Mouse (Mus musculus): ENCODE data around the gene Olfr470. TPM values are rescaled to one million over a fixed set of nuclear protein-coding genes. Genes with fewer than 3 reads are reported as not detected.
"Not testable (repeated sequence)": the region's sequence is repeated elsewhere in the genome, so short reads cannot be mapped to it uniquely, and the experiment has no call there.

The Olfr470 gene
- not detected for total RNA-seq (2021)
- long read RNA-seq, experiment 1 = 0 reads
- long read RNA-seq, experiment 2 = 0 reads

DNA sequence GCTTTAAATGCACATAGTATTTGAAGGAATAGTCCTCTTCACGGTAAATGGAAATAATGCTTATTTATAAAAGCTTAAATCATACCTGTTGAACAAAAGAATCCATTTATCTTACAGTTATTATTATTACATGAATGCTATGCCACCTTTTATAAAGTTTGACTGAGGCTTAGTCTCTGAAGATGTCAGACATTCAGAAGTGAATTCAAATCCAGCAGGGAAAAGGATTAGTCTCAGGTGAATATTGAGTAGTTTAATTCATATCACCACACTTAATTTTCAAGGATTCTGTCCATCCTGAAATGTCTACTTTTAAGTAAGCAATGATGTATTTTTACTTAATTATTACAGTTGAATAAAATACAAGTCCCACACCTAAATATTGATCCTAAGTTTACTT is at the start of gene Olfr470:
TSS of gene Olfr470 (minus strand) at position 101 of the 400 bp plus-strand sequence.
- not testable (repeated sequence) for DNase-seq (ENCODE audit: low spot score)

DNA sequence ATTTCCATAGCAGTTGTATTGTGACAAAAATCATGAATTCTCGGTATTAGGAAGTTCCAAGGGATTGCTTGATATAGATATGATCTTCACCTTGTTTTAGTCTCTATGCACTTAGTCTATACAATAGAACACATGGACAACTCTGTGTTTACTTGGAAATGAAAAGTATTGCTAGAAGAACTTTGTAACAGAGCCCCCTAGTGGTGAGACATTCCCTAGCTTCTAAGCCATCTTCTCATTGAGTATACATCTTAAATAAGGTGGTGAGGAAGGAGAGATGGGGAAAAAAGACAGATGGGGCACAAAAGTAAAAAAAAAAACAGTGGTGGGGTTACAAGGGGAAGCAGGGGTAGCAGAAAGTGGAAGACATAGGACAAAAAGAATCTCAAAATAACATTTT is 5.6 kb downstream of the Olfr470 start:
- DNase-seq (ENCODE audit: low spot score) = no peak

- not testable (repeated sequence) for DNase-seq (ENCODE audit: low spot score)
Observed at GRCm38 (mm10) chr7:107825441-107825840, 21.8 kb downstream of the Olfr470 start, which contains the start of gene Olfr469. Olfr469 (minus strand) TSS chr7:107825541.

GRCm38 (mm10) chr7:107823867-107824266 is 23.4 kb downstream of the Olfr470 start:
- DNase-seq (ENCODE audit: low spot score) = not testable (repeated sequence)

DNA sequence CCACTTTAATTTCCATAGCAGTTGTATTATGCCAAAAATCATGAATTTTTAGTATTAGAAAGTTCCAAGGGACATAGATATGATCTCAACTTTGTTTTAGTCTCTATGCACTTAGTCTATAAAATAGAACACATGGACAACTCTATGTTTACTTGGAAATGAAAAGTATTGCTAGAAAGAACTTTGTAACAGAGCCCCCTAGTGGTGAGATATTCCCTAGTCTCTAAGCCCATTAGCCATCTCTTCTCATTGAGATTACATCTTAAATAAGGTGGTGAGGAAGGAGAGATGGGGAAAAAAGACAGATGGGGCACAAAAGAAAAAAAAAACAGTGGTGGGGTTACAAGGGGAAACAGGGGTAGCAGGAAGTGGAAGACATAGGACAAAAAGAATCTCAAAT is 27.8 kb downstream of the Olfr470 start:
- DNase-seq (ENCODE audit: low spot score) = no peak

DNA sequence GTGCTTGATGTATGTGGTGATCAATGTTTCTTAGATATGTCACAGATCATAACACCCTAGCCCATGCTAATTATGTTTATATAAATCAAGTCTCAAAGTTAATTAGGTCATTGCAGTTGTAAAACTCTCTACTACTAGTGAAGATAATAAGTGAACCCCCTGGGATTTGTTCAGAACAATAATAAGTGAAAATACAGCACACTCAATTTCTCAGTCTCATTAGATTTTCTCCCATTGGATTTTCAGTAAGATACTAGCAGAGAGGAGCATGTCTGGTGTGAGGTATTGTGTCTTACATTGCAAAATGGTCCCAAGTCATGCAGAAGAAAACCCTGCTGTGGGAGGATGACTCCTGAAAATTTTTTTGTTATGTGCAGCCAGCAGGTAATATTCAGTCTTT is 35.3 kb downstream of the Olfr470 start, which contains the start of gene Olfr467:
TSS of gene Olfr467 (plus strand) at position 301 of the 400 bp plus-strand sequence.
- no peak for DNase-seq (ENCODE audit: low spot score)

DNA sequence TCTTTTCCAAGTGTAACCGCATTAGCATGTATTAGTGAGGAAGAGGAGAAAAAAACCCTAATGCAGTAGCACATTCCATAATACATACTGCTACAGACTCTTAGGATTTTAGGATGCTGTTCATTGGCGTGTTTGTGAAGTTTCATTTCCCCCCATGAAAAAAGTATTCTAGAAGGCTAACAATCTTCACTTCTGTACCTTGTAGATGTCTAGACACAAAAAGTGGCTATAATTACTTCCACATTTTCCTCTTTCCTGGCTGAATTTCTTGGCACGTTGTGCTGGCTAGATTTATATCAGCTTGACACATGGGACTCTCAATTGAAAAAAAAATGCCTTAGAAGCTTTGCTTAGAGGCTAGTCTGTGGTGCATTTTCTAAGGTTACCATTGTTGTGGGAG is 45.2 kb downstream of the Olfr470 start:
- no peak for DNase-seq (ENCODE audit: low spot score)

DNA sequence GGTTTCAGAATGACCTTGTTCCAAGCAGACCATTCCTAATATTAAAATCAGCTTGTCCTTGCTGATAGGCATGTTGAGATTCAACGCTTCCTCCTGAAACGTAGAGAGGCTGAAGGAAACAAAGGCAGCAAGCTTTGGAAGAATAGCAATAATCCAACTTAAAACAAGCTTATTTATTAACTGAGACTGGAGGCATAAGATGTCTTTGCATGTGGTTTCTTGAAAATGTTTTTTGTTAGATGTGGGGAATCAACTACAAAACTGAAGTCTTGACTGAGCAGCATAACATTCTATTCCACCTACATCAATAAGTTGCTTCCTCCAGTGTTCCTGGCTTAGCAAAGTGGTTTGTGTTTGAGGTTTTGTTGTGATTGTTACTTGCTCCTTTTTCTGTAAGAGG is 46.2 kb downstream of the Olfr470 start, which contains the start of gene Ovch2:
TSS of gene Ovch2 (minus strand) at position 101 of the 400 bp plus-strand sequence.
- DNase-seq (ENCODE audit: low spot score) = no peak

DNA sequence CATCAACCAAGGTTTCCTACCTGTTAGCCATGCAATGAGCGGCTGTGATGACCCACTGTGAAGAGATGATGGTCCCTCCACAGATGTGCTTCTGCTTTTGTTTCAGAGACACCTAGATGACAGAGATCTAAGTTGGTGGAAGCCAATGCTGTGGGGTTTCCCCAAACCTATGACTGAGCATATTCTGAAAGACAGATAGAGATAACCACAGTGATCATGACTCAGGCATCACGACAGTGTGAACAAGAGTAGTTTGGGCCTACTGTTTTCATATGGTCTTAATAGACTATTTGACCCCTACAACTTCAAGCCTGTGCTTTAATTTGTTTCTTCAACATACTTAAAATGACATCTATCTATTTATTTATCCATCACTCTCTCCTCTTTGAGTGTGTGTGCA is 50.8 kb downstream of the Olfr470 start:
- DNase-seq (ENCODE audit: low spot score) = no peak

Other genes with a start within 250 kb of the Olfr470 start
- gene 5330417H12Rik, start 222.3 kb downstream of the Olfr470 start, total RNA-seq (2021) = not detected
- gene Cyb5r2, start 89.5 kb downstream of the Olfr470 start, total RNA-seq (2021) = not detected
- not detected for gene Ovch2, start 46.3 kb downstream of the Olfr470 start, total RNA-seq (2021)
- gene Olfr467, start 35.2 kb downstream of the Olfr470 start, total RNA-seq (2021) = not detected
- not detected for gene Olfr469, start 21.9 kb downstream of the Olfr470 start, total RNA-seq (2021)
- not detected for gene Olfr472, start 50.4 kb upstream of the Olfr470 start, total RNA-seq (2021)
- not detected for gene Olfr473, start 83.0 kb upstream of the Olfr470 start, total RNA-seq (2021)
- not detected for gene Olfr474, start 107.2 kb upstream of the Olfr470 start, total RNA-seq (2021)
- gene Olfr476, start 117.3 kb upstream of the Olfr470 start, total RNA-seq (2021) = not detected
- not detected for gene Olfr477, start 139.2 kb upstream of the Olfr470 start, total RNA-seq (2021)
- gene Olfr478, start 186.5 kb upstream of the Olfr470 start, total RNA-seq (2021) = not detected
- gene Olfr479, start 203.2 kb upstream of the Olfr470 start, total RNA-seq (2021) = not detected
- gene Olfr480, start 219.9 kb upstream of the Olfr470 start, total RNA-seq (2021) = not detected
- gene Olfr481, start 232.4 kb upstream of the Olfr470 start, total RNA-seq (2021) = not detected

Measured in gastrocnemius, adult 18-20 months (tissue).